ENCODE assay signal across 29 mouse cellular contexts in the genomic region with DNA sequence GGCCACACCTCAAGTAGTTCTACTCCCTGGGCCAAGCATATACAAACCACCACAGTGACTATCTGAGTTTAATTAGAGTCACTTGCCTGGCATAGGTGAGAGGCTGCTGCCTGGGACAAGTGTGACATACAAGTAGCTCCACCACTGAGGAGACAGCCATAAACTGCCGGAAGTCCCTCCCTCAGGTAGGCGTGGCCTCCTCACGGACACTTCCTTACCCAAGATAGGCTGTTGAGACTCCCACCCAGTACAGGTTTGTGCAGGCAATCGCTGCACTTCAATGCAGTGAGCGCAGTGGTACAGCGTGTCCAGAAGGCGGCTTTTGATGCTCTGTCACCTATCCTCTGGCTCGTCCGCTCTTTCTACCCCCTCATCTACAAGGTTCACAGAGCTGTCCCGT. TPM values are rescaled to one million over a fixed set of nuclear protein-coding genes. Genes with fewer than 3 reads are reported as not detected.
DNase-seq lines count a peak whose midpoint lies in the region; TF ChIP-seq lines count a peak whose summit lies in the region.
"Had no signal": no experiment of that assay in that cellular context is flagged by ENCODE, and none has a peak within 500 bp of the region (broad histone marks: within the 10 kb centered on the region; RNA-seq: fewer than 3 reads in every experiment).

No protein-coding gene starts in this region.

- no peaks in the 10 kb centered on the region; a peak in 1 of 4 replicates for H3K4me1 ChIP-seq in CH12.LX (ENCODE audit: control insufficient read depth in 1 of 2, insufficient read depth in 2 of 2)
- H3K4me1 ChIP-seq: forebrain, embryonic 15.5 days; heart, embryonic 12.5 days; intestine, embryonic 15.5 days had no signal

- H3K27ac ChIP-seq in CH12.LX (ENCODE audit: insufficient read depth, low read depth), result no peak overlapping the region
- H3K27ac ChIP-seq: embryonic facial prominence, embryonic 15.5 days; forebrain, embryonic 10.5 days; forebrain, embryonic 15.5 days; heart, adult 2 months; hindbrain, embryonic 10.5 days; hindbrain, embryonic 14.5 days; intestine, embryonic 15.5 days had no signal

- dilution Hi-C loops in CH12.LX (cut with MboI; ENCODE audit: extremely low pct_ligation_motif_present, extremely low pct_unique_long_range_greater_than_20kb, low sequenced_read_pairs), result no loop called here

- no peak for TF ChIP-seq EP300 in CH12.LX (IDR thresholded peaks at IDR 0.05; ENCODE audit: low read length)

- no peak overlapping the region for H3K4me3 ChIP-seq in CH12.LX (replicated peaks in 1 of 3; ENCODE audit: low read depth in 2 of 3, low read length in 2 of 3, poor library complexity in 1 of 3)
- H3K4me3 ChIP-seq: embryonic facial prominence, embryonic 15.5 days; erythroblast, embryonic 14.5 days; forebrain, embryonic 10.5 days; forebrain, embryonic 15.5 days; heart, adult 2 months; heart, embryonic 12.5 days; hindbrain, embryonic 10.5 days; intestine, embryonic 15.5 days had no signal

- no peak for TF ChIP-seq RAD21 in CH12.LX (IDR thresholded peaks at IDR 0.05; ENCODE audit: low read depth, low read length)

- no peaks in the 10 kb centered on the region for H3K9me3 ChIP-seq in CH12.LX (replicated peaks; ENCODE audit: low read length)
- H3K9me3 ChIP-seq: embryonic facial prominence, embryonic 15.5 days; forebrain, embryonic 10.5 days; forebrain, embryonic 15.5 days; G1E; heart, embryonic 12.5 days; hindbrain, embryonic 10.5 days; intestine, embryonic 15.5 days had no signal

- H3K36me3 ChIP-seq in CH12.LX (replicated peaks in 1 of 2; ENCODE audit: control insufficient read depth in 1 of 2, insufficient read depth in 1 of 2, low read length in 1 of 2), result no peaks in the 10 kb centered on the region
- H3K36me3 ChIP-seq: embryonic facial prominence, embryonic 15.5 days; forebrain, embryonic 10.5 days; forebrain, embryonic 15.5 days; G1E; heart, embryonic 12.5 days; hindbrain, embryonic 10.5 days; intestine, embryonic 15.5 days had no signal

- TF ChIP-seq POLR2A in CH12.LX (IDR thresholded peaks at IDR 0.05; ENCODE audit: low read depth, low read length), result no peak

- no peak overlapping the region for H3K4me2 ChIP-seq in CH12.LX (ENCODE audit: insufficient read depth, low read depth, poor library complexity, severe bottlenecking)
- H3K4me2 ChIP-seq: embryonic facial prominence, embryonic 15.5 days; forebrain, embryonic 15.5 days; heart, embryonic 12.5 days; hindbrain, embryonic 14.5 days; intestine, embryonic 15.5 days had no signal

- H3K9ac ChIP-seq in CH12.LX (ENCODE audit: insufficient read depth, low read depth), result no peak overlapping the region
- H3K9ac ChIP-seq: embryonic facial prominence, embryonic 15.5 days; forebrain, embryonic 15.5 days; heart, embryonic 12.5 days; hindbrain, embryonic 14.5 days; intestine, embryonic 15.5 days had no signal

- no peaks in the 10 kb centered on the region for H3K79me2 ChIP-seq in CH12.LX (replicated peaks; ENCODE audit: control insufficient read depth, extremely low read depth, insufficient read depth, poor library complexity, severe bottlenecking)

- TF ChIP-seq CTCF in CH12.LX (conservative IDR thresholded peaks at IDR 0.05 in 1 of 2, IDR thresholded peaks at IDR 0.05 in 1 of 2; ENCODE audit: low read depth in 2 of 2, low read length in 2 of 2), result no peak

- DNase-seq in retina, postnatal 1 day, result peak; percentile 39
- no peak for DNase-seq in retina, embryonic 14.5 days (ENCODE audit: low spot score)
- DNase-seq in CH12.LX (ENCODE audit: extremely low read depth) (peak; percentile 20), R1 (ENCODE audit: low read depth, low spot score) (peak; percentile 95)
- DNase-seq in kidney, postnatal 4 days, result no peak
- DNase-seq in kidney, adult 11 months, result no peak
- DNase-seq in cerebellum, adult 11 months, result no peak
- DNase-seq: adrenal gland, postnatal 25 days; cerebellum, adult 2 months; cerebellum, postnatal 10 days; embryo, embryonic 11 days; gastrocnemius, postnatal 10 days; heart, adult 2 months had no signal

- in situ Hi-C loops in CH12.LX (cut with MboI; ENCODE audit: low pct_ligation_motif_present, low pct_unique_long_range_greater_than_20kb, low sequenced_read_pairs), result no loop called here

- H3K27me3 ChIP-seq in CH12.LX (replicated peaks), result peaks cover 89% of the 10 kb centered on the region

TF ChIP-seq in CH12.LX, 34 proteins besides CTCF, POLR2A, EP300 and RAD21:
- TF ChIP-seq MAX (IDR thresholded peaks at IDR 0.05; ENCODE audit: low read length) (no peak), ELF1 (IDR thresholded peaks at IDR 0.05; ENCODE audit: low read depth, low read length) (no peak), BHLHE40 (IDR thresholded peaks at IDR 0.05; ENCODE audit: low read depth, low read length) (no peak), ZKSCAN1 (IDR thresholded peaks at IDR 0.05; ENCODE audit: borderline replicate concordance, low read depth, low read length) (no peak), MAFK (IDR thresholded peaks at IDR 0.05; ENCODE audit: insufficient replicate concordance, low read length) (no peak), USF1 (IDR thresholded peaks at IDR 0.05; ENCODE audit: low read depth, low read length) (no peak), TBP (conservative IDR thresholded peaks at IDR 0.05; ENCODE audit: low read depth, low read length) (no peak), E2F4 (IDR thresholded peaks at IDR 0.05; ENCODE audit: insufficient replicate concordance, low read depth, low read length) (no peak), CHD1 (IDR thresholded peaks at IDR 0.05; ENCODE audit: low read depth, low read length) (no peak), NELFE (IDR thresholded peaks at IDR 0.05; ENCODE audit: low read depth, low read length) (no peak), MEF2A (IDR thresholded peaks at IDR 0.05; ENCODE audit: borderline replicate concordance, low read depth, low read length) (no peak), JUN (IDR thresholded peaks at IDR 0.05; ENCODE audit: insufficient read depth, low read depth, low read length) (no peak), ETS1 (conservative IDR thresholded peaks at IDR 0.05; ENCODE audit: low read depth, low read length) (no peak), UBTF (IDR thresholded peaks at IDR 0.05; ENCODE audit: low read depth, low read length) (no peak), RCOR1 (conservative IDR thresholded peaks at IDR 0.05; ENCODE audit: low read depth, low read length) (no peak), IRF4 (IDR thresholded peaks at IDR 0.05; ENCODE audit: low read depth, low read length) (no peak), PAX5 (IDR thresholded peaks at IDR 0.05; ENCODE audit: low read length) (no peak), TCF12 (IDR thresholded peaks at IDR 0.05; ENCODE audit: low read depth, low read length) (no peak)

RNA-seq across cellular contexts. Expression of gene Hmx1, which starts 22.1 kb away (rescaled TPM):
- total RNA-seq in CH12.LX (2012; rRNA removed) (not detected in 2 replicates), CH12.LX (2014; rRNA removed) (not detected in 2 replicates)
- not detected in 2 replicates for polyA plus RNA-seq in CH12.LX (2012; ENCODE audit: insufficient read length, low read depth)
- total RNA-seq: adrenal gland, adult 18-20 months; adrenal gland, postnatal 25 days; G1E; gastrocnemius, postnatal 10 days; gastrocnemius, postnatal 4 days; heart, adult 2 months; heart, postnatal 25 days had no signal
- polyA plus RNA-seq: activated CD4-positive, CD25-positive, alpha-beta regulatory T cell, adult 4 months; CD4-positive, CD25-positive, alpha-beta regulatory T cell, adult 4 months; cerebellum, adult 2 months; erythroblast, embryonic 14.5 days; forebrain, embryonic 15.5 days; frontal cortex, adult 2 months; G1E; heart, adult 2 months; heart, embryonic 12.5 days; heart, embryonic 16.5 days; hindbrain, embryonic 14.5 days had no signal

Comparison
In these comparisons a context has a peak if more than half of its experiments do, and no peak if none do; other contexts are left out.
1. DNase-seq: peak in retina, postnatal 1 day (single experiment), CH12.LX (single experiment) and R1 (single experiment); none in retina, embryonic 14.5 days (single experiment), kidney, postnatal 4 days (0 of 2), kidney, adult 11 months (single experiment) and cerebellum, adult 11 months (single experiment).